Mouse (Mus musculus) layer of hippocampus, adult 18-20 months (tissue): Measurements from ENCODE around the gene Foxl1. TPM values are rescaled to one million over a fixed set of nuclear protein-coding genes. Genes with fewer than 3 reads are reported as not detected.

Source experiments
- DNase-seq, 2 experiments: peaks; one replicate each; pipeline ENCODE4 v3.0.0; 2022; ENCODE audit warnings: low spot score in 2 of 2
- long read RNA-seq: library from polyadenylated mRNA; stranded (forward); transcript quantifications from one replicate; pipeline ENCODE4 v2.0.0, GENCODE M21; 2021
- total RNA-seq, 2 experiments: library from RNA; stranded (reverse); gene quantifications; 2 replicates each; pipeline ENCODE4 v1.2.3; 2021

Gene Foxl1
- not detected for total RNA-seq
- long read RNA-seq: 0 reads

- no peak for DNase-seq
Measured at GRCm38 (mm10) chr8:121127756-121128375, at the start of gene Foxl1. Foxl1 (plus strand) TSS chr8:121127940.

DNA sequence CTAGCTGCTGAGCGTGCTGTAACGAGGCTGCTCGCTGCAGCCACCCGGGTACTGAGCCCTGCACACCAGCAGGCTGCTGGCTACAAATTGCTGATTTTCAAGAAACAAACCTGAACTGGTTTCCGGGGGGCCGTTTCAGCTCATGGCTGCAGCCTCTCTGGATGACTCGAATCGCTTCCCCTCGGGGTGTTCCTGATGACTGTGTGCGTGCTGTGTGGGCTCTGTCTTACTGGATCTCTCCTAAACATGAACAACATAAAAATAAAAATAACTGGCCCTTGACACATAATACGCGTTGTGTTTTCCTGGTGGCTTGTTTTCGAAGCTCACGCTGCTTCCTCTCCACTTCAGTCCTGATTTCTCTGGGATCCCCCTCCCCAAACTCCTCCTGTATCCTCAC, 49.0 kb upstream of the Foxl1 start:
- DNase-seq: no peak

DNA sequence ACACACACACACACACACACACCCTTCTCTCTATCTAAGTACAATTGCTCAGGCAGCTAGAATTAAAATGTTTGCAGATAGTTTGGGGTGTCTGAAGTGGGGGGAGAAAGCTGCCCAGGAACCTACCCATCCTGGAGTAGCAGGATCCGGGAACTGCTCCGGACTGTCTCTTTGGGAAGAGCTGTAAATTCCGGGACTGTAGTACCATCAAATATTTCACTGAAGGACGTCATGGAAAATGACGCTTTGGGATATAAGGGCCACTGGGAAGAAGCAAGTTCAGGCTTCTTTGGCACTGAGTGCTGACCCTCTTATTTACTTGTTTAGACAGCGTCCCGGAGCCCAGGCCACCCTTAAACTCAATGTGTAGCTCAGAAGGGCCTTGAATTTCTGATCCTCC, 48.5 kb upstream of the Foxl1 start:
- no peak for DNase-seq

- no peak for DNase-seq
Measured at GRCm38 (mm10) chr8:121079944-121080343, 47.8 kb upstream of the Foxl1 start.

DNA sequence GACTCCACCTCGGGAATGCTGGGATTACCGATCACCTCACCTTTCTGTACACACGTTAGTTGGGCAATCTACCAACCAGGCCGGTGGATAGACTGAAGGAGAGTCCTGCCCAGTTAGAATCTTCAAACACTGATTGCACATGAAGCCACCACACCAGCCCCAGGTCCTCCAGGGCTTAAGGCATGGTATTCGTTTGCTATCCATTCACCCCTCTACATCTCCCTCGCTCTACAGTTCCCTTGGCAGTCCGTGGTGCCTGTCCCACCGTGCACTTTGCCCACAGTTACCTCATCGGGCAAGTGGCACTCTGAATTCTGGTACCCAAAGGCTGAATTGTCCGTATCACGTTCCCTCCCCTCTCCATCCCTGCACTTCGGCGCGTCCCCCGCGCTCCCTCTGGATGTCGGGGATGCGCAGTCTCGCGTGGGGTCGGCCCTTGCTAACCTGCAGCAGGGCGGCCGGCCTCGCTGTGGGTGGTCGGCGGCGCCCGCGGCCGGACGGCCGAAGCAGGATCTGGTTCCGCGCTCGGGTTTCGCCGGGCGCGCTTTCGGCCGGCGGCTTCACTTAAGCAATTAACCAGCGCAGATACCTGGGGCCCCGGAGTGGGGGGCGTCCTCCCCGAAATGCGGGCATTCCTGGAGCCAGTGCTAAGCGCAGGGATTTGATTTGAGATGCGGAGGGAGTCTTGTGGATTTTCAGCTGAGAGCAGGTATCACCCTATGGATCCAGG, 47.2 kb upstream of the Foxl1 start:
- DNase-seq: no peak

DNA sequence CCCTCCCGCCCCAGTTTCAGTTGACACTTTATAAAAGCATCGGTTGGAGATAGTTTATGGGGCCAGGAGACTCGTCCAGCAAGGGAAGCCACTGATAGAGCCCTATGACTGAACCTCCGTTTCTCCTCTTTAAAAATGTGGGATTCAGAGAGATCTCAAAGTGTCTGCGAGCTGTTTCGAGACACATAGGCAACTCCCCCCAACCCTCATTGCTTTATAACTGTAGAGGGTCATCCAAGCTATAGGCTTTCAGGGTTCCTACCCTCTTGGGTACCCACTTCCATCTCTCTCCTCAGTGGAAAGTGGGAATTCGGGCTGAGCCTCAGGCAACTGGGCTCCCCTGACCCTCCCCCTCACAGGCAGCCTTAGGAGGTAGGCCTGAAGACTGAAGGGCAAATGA, 46.3 kb upstream of the Foxl1 start:
- no peak for DNase-seq

GRCm38 (mm10) chr8:121082218-121083092, 45.3 kb upstream of the Foxl1 start:
- no peak for DNase-seq

DNA sequence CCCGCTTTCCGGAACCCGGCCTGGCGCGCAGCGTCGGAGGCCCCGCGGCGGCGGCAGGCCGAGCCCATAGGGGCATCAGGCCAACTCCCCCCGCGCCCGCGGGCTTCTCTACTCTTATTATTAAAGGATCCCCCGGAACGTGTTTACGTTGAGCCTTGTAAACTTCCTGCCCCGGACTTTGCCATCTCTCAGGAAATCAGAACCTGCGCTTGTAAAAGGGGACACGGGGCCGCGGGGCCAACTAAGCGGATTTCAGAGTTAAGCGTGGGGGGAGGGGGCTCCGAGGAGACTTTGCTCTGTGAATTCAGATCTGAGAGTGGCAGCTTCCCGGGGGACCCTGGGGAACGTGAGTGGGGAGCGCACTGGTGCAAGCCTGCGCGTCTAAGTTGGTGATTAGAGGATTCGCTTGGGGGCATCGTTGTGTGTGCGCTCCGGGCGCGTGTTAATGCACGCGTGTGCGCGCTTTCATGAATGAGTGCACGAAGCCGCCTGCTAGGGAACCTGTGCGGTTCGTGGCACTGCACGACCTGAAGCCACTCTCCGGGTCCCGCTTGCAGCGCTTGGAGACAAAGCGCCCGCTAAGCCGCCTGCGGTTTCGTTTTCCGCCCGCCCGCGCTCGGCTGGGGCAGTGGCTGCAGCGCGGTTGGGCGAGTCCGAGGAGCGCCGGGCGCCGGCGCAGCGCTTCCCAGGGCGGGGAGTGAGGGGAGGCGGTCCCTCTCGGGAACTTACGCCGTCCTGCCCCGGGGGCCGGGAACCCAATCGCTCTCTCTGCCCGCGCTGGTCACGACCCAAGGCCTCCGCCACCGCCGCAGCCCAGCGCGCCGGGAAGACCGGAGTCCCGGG, 44.4 kb upstream of the Foxl1 start:
- DNase-seq: no peak

DNA sequence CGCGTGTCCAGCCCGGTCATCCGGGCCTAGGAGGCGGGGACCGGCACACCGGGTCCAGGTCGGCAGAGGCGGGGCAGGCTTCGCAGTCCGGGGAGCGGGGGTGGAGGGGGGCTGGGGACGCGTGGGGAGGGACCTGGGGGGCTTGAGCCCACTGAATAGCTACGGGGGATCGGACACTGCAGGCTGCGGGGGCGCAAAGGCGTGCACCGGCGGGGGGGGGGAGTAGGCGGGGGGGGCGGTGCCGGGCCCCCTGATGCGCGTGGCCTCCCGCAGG, 43.9 kb upstream of the Foxl1 start:
- no peak for DNase-seq

DNA sequence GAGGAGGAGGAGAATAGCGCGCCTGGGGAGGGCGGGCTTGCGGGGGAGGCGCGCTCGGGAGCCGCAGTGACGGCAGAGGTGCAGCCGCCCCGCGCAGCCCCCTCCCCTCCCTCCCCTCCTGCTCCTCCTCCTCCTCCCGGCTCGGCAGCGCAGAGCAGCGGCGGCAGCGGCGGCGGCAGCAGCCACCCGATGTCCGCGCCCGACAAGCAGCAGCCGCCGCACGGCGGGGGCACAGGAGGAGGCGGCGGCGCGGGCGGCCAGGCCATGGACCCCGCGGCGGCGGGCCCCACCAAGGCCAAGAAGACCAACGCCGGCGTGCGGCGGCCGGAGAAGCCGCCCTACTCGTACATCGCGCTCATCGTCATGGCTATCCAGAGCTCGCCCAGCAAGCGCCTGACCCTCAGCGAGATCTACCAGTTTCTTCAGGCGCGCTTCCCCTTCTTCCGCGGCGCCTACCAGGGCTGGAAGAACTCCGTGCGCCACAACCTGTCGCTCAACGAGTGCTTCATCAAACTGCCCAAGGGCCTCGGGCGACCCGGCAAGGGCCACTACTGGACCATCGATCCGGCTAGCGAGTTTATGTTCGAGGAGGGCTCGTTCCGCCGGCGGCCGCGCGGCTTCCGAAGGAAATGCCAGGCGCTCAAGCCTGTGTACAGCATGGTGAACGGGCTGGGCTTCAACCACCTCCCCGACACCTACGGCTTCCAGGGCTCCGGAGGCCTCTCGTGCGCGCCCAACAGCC, 43.4 kb upstream of the Foxl1 start, which contains the start of gene Foxf1:
TSS of gene Foxf1 (plus strand) at position 177 of the 742 bp plus-strand sequence.
- no peak for DNase-seq

DNA sequence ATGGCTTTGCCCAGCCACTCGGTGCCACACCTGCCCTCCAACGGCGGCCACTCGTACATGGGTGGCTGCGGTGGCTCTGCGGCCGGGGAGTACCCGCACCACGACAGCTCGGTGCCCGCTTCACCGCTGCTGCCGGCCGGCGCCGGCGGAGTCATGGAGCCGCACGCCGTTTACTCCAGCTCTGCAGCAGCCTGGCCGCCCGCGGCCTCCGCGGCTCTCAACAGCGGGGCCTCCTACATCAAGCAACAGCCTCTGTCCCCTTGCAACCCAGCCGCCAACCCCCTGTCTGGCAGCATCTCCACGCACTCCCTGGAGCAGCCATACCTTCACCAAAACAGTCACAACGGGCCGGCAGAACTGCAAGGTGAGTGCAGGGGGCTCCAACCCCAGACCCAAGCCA, 42.7 kb upstream of the Foxl1 start:
- no peak for DNase-seq

DNA sequence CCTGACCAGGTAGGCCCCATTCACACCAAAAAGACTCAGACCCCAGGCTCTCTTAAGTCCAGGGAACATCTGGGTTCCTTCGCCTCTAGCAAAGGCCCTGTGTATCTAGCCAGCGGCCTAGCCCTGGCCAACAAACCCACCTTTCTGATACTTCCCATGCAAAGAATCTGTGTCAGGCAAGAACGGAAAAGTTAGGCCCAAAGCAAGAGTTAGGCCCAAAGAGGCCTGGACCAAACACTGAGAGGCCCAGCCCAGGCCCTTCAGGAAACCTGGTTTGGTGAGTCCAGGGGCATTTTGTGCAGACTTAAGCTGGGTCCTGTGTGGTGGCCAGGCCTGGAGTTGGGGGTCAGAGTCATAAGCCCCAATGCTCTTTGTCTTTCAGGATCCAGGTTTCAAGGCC, 42.2 kb upstream of the Foxl1 start:
- DNase-seq: no peak

GRCm38 (mm10) chr8:121086004-121086900, 41.5 kb upstream of the Foxl1 start:
- no peak for DNase-seq

DNA sequence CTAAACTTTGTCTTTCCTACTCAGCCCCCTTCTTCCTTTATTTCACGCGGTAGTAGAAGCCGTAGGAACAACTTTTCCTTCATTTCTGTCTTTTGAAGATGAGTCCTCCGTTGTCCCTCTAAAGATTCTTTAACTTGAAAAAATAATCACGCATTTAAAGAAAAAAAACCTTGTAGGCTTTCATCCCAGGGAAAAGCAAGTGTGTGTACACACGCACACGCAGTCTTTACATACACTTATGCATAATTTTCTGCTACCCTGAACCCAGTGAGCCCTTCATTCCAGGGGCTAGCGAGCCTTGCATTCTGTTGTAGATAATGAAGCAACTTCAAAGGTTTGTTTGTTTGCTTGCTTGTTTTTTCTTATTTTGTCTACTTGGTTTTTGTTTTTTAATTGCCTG, 39.5 kb upstream of the Foxl1 start:
- no peak for DNase-seq

DNA sequence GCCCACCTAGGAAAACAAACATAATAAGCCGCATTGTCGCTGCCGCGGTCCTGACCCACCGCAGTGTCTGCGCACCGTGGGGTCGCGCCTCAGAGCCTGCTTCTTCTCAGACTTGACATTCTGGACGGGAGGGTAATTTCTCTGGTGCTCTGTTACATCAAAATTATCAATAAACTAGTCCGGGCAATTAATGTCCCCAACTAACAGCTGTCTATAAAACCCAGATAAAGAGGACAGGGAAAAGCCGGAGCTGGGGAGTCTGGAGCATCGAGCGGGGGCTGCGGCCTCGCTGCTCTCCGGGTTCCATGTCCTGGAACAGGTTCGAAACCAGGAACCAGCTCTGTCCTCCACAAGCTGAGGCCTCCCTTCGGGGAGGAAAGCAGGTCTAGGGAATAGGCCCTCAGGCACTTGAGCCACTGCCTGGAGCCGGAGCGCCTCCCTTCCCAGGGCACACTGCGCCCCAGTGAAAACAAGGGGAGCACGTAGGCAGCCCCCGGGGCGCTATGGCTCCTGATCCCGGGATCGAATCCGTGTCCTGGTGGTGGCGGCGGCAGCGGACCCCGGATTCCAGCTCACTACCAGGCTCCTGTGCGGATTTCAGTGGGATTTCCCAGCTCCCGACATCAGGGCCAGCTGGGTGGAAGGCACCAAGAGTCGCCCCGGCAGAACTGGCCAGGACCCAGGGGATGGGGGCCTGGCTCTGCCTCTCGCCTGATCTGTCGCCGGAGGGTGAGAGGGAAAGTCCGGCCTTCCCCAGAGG, 38.7 kb upstream of the Foxl1 start:
- no peak for DNase-seq

- no peak for DNase-seq
Measured at GRCm38 (mm10) chr8:121089631-121090380, 37.9 kb upstream of the Foxl1 start.

- DNase-seq: no peak
Measured at GRCm38 (mm10) chr8:121090716-121091115, 37.0 kb upstream of the Foxl1 start.

GRCm38 (mm10) chr8:121092141-121092540, 35.6 kb upstream of the Foxl1 start:
- no peak for DNase-seq
